Mouse (Mus musculus) R1 (cell line): ENCODE results near the gene Rpgrip1l.

Source experiments
- DNase-seq: peaks from one replicate; pipeline ENCODE4 v3.0.0-alpha.2; 2018; ENCODE audit warnings: low read depth, low spot score

The Rpgrip1l gene

DNA sequence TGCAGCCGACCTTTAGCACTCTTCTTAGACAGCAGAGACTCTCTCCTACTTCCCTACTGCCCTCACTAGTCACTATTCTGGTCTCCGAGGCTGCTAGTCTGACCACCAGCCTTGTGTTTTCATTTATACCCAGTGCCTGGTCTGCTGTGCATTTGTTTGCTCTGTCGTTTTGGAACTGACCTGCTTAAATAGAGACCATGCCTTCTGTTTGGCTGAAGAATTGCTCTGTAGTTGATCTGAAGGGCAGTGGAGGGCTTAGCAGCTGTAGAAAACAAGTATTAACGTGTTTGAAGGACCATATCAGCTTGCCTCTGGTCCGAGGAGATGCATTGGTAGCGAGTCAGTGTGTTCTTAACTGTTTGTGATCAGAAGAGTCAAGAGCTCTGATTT is 16.4 kb upstream of the Rpgrip1l start:
- no peak for DNase-seq

DNA sequence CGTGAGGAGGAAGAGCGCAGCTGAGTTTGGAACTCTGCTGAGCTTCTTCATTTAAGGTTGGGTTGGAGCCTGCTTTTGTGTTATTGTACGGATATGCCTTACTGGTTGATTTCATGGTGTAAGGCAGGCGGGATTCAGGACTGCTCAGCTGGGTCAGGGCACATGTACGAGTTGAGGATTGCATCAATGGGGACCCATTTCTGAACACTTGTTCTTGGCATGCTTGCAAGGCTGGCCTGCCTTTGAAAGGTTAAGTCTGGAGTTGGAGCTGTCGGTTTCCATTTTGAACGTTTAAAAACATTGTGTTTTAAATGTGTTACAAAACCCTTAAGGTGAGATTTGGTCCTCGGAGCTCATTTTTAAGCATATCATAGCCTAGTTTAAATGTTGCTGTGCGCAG is 16.0 kb upstream of the Rpgrip1l start:
- DNase-seq, result no peak

GRCm38 (mm10) chr8:91327471-91328205 is 14.6 kb upstream of the Rpgrip1l start:
- DNase-seq, result no peak

DNA sequence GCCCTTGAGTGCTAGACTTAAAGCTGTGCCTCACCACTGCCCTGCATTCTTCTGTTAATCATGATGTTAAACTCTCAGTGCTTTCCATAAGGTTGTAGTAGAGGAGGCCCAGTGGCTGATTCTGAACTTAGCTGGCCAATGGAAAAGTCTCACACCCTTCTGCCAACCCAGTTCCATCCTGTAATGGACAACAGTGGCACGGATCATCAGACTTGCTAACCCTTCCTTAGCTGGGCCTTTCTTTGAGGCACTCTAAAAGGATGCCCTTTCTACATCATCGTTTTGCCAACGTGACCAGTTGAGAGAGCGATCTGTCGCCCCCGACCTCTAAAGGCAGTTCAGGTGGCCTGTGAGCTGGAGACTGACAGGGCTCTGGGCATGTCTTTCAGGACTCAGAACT is 13.9 kb upstream of the Rpgrip1l start:
- no peak for DNase-seq

DNA sequence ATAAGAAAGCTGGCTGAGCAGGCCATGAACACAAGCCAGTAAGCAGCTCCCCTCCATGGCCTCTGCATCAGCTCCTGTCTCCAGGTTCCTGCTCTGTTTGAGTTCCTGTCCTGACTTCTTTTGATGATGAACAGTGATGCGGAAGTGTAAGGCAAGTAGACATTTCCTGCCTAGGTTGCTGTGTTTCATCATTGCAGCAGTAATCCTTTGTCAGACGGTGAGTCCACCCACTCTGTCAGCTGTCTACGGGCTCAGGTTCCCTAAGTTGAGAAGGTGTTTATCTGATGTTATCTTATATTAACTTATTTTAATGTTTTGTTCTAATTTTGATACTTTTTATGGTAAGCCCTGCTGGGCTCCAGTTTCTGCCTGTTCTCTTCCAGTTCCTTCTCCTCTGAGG is 13.0 kb upstream of the Rpgrip1l start:
- DNase-seq, result no peak

GRCm38 (mm10) chr8:91324916-91325315 is 11.9 kb upstream of the Rpgrip1l start:
- DNase-seq, result no peak

DNA sequence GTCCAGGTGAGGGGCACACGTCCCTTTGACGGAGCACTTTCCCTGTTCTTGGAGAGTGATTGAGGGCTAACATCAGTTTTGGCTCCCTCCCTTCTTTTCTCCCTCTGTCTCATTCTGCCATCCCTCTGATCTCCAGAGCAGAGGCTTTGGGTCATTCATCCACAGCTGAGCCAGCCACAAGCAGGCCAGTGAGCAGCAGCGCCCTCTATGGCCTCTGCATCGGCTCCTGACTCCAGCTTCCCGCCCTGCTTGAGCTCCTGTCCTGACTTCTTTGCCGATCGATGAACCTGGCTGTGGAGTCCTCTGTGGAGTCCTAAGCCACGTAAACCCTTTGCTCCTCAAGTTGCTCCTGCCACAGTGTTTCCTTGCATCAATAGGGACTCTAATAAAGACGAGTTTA is 11.2 kb upstream of the Rpgrip1l start:
- DNase-seq, result no peak

- DNase-seq, result no peak
Measured at GRCm38 (mm10) chr8:91323511-91323910, 10.4 kb upstream of the Rpgrip1l start.

GRCm38 (mm10) chr8:91318938-91319729 is 6.1 kb upstream of the Rpgrip1l start:
- no peak for DNase-seq

- no peak for DNase-seq
Measured at GRCm38 (mm10) chr8:91317567-91318227, 4.6 kb upstream of the Rpgrip1l start.

DNA sequence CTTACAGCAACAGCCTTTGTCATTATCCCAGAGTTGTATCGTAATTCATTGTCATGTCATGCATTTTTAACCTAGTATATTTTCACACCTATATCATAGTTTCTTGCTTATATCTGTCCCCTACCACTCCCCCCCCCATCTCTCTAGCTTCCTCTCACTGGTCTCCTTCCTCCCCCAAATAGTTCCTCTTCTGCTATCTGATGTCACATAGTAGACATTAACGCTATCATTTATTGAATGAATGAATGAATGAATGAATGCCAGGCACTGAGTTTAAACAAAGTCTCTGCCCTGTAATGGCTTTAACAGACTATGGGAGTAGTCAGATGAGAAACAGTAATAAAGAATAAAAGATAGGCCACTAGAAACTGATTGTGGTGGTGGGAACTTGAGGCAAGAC is 720 bp downstream of the Rpgrip1l start:
- DNase-seq, result no peak

GRCm38 (mm10) chr8:91304481-91305386 is 8.3 kb downstream of the Rpgrip1l start:
- peak; percentile 17 for DNase-seq

DNA sequence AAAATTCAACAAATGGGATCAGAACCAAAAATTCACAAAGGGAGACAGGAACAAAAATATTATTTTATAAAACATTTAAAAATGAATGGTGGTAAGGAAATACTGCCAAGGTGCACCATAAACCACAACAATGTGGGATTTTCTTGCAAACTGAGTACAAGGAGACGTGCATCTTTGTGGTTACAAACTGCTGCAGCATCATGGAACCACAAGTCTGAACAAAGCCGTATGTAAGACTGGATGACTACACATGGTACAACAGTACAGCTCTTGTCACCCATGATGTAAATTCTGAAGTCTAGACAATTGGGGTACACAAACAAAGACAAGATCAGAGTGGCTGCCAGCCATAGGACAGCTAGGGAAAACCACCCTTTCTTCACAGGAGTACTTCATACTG is 14.4 kb downstream of the Rpgrip1l start:
- DNase-seq, result no peak

GRCm38 (mm10) chr8:91295786-91296185 is 17.3 kb downstream of the Rpgrip1l start:
- no peak for DNase-seq

DNA sequence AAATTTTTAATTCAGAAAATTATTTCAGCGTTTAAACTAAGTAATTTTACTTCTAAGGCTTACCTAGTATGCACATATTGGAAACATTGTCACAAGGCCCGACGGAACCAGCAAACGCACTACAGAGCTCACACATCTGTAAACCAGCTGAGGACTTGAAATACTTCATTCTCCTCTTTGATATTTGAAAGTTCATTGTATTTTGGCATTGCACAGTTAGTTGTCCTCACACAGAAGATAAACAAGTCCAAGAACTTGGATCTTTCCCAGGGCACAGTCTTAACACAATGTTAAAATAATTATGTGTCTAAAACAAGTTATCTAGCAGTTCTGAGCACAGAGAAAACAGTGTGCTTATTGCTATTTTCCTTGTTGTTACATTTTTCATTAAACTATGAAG is 22.5 kb downstream of the Rpgrip1l start:
- no peak for DNase-seq

DNA sequence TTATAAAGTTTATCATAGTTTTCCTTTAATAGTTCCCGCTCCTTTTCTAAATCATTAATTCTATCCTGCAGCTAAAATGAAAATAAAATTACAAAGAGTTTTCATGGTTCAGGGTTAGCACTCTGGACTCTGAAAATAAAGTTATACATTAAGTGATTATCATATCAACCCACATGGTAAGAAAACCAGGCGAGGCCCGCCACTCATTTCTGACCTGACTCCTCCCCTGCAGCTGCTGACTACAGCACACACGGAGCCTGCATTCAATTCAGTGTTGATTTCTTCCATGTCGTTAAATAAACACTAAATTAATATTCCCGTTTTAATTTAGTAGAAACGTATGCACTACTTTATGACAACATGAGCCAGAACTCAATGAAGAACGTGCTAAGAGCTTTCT is 26.8 kb downstream of the Rpgrip1l start:
- no peak for DNase-seq

DNA sequence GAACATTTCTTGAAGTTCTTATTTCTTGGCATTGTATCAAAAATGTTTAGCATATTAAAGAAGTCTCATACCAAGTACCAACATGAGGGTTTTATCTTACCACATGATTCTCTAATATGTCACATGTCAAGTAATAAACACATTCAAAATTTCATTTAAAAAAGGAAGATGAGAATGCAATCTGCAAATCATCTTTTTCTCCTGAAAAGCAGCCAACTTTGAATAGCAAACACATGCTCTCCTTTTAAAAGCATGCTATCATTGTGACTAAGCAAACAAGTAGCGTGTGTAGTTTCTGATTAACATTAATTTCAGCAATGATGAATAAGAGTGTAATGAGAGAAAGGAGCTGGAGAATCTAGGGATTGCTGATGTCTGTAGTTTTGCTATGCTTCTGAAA is 29.2 kb downstream of the Rpgrip1l start:
- DNase-seq, result no peak

DNA sequence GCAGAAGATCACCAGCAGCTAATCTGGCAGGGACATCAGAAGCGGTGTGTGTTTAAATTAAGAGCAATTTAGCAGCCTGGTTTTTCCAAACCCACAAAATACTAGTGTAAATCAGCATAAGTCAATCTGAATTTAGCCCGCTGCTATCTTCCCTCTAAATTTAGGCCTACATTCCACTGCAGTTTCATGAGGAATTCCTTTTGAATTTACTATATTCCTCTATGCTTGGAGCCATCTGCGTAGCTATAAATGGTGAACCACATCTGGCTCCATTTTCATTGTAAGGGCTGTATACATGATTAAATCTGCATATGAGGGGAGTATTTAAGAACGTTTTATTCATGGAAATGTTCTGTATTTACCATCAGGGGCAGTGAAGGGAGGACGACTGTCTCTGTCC is 30.4 kb downstream of the Rpgrip1l start:
- DNase-seq, result no peak

- DNase-seq, result no peak
Measured at GRCm38 (mm10) chr8:91281545-91281944, 31.5 kb downstream of the Rpgrip1l start.

DNA sequence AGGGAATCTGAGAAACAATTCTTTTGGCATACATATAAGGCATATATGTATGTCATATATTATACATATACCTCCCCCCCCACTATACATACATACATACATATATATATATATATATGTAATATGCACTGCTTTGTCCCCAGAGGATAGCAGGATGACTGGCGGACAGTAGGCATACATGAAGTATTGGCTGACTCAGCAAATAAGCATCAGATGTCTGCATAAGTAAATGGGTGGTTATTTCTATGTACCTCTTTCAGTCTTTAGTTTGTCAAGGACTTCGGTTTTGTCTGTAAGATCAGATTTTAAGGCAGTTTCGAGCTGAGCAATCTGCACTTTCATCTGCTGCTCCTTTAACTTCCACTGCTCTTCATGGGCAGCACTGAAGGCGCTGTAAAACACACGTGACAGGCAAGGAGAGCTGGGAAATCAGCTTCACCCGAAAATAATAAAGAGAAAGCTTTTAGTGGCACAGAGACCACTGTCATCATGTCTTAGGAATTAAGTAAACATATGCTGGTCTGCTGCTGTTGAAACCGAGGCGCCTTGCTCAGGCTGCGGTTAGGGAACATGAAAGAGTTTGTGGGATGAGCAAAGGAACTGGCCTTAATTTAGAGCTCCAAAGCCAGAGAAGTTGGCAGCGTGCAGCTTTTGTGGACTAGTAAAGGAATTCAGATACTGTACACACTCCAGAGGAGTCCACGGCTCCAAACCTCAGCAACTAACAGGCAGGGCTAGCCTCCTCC is 32.4 kb downstream of the Rpgrip1l start:
- DNase-seq, result no peak

DNA sequence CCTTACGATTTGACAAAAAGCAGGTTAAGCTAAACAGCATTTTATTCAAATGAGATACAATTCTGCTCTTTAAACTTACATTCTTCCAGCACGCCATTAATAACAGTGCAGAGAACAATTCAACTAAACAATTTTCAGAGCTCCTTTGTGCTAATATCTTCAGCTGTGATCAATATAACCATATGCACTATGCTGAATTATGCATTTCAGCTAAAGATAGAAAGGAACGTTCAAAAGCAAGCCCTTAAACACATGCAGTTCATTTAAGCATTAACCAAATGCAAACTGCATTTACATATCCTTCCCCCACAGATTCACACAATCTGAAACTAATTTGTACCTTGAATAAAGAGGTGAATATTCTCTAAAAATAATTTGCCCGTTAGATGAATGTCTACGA is 35.0 kb downstream of the Rpgrip1l start:
- no peak for DNase-seq
